Mouse (Mus musculus): ENCODE data around the gene Alg9. TPM values are rescaled to one million over a fixed set of nuclear protein-coding genes. Genes with fewer than 3 reads are reported as not detected.

Gene Alg9
- polyA plus RNA-seq, 1 experiment, result 23.5 TPM

DNA sequence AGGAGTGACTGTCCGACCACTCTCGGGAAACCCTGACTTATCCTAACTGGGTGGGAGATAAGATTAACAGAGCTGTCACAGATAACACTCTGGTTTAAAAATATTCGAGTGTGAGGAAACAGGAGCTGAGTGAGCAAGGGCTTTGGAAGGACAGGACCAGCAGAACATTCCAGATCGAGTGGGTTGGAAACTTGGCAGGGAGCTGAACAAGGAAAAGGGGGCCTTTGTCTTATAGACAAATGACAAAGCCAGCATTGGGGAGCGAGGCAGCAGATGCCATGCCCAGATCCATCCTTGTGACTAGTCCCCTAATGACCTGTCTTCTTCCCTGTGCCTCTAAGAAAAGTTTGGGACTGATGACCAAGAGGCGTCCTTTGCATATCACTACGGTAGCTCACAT, 20.9 kb upstream of the Alg9 start:
- DNase-seq (ENCODE audit: extremely low spot score in 1 of 2, low spot score in 1 of 2), result peak in 1 of 2 experiments; percentile 33

DNA sequence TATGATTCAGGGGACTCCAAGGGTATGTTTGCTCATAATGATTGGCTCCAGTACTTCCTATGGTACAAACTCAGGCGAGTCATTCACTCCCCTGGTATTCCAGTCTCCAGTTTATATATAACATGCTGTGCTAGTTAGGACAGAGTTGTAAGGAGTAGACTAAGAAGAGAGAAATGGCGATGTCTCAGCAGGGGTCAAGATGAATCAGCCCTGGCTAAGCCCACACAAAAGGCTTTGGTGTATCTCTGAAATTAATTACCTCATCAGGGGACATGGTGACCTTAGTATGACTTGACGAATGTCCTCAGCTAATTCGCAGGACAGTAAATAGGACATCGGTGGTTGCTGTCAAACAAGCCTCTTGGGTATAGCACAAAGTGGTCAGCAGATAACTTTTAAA, 18.1 kb upstream of the Alg9 start:
- no peak for DNase-seq (ENCODE audit: extremely low spot score in 1 of 2, low spot score in 1 of 2)

DNA sequence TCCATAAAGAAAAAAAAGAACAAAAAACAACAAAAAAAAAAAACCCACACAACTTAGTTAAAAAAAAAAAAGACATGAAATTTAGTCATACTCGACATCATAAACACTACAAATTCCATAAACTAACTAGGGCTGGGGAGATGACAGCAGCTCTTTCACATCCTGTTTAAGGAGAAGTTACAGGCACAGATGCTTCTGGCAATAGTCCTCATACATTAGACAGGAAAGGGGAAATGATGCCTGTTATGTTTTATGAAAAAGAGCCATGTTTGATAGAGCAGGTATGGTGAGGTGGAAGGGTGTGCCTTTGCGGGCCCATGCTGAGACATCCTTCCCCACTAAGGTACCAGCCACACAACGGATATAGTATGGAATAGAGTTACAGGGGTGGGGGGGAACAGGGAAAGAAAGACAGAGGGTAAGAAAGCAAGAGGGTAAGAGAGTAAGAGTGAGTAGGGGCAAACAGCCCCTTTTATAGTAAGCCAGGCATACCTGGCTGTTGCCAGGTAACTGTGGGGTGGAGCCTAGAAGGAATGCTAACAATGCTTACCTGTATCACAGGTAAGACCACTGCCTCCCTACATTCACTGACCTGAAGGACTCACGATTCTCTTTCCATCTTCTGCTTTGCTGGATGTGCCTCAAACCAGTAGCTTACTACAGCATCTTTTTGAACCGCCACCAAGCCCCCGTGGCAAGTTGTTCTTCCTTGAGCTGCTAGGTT, 13.1 kb upstream of the Alg9 start:
- DNase-seq (ENCODE audit: extremely low spot score in 1 of 2, low spot score in 1 of 2), result no peak

DNA sequence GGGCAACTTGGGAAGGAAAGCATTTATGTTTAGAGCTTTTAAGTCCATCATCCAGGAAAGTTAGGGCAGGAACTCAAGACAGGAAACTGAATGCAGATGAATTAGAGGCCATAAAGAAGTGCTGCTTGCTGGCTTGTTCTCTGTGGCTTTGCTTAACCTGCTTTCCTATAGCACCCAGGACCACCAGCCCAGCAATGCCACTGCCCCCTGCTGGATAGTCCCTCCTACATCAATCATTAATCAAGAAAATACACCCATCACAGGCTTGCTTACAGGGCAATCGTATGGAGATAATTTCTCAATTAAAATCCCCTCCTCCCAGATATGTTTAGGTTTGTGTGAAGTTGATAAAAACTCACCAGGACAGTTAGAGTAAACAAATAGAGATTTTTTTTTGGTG, 11.5 kb upstream of the Alg9 start:
- DNase-seq (ENCODE audit: extremely low spot score in 1 of 2, low spot score in 1 of 2), result no peak

DNA sequence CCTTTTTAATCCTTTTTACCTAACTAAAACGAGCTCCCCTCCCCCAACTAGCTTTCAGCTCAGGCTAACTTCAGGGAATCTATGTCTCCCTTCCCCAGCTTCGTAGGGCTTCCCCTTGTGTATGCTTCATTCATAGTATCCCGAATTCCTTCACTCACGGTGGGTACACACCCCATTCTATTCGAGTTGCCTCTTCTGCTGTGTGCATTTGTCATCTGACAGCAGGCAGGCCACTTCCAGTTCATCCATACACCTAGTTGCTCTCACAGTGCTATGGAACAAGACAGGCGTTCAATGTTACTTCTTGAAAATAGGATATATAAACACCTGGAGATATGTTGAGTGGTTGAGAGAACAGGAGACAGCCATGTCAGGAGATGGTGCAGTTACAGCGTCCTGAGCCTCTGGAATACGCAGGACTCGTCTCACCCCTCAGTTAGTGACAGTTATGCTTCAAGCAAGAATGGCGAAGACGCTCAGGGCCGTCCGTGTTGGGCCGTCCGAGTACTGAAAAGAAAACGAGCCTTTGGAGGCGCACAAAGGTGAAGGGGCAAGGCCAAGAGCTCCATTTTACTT, 7.2 kb upstream of the Alg9 start:
- DNase-seq (ENCODE audit: extremely low spot score in 1 of 2, low spot score in 1 of 2), result peak in 1 of 2 experiments; percentile 30

DNA sequence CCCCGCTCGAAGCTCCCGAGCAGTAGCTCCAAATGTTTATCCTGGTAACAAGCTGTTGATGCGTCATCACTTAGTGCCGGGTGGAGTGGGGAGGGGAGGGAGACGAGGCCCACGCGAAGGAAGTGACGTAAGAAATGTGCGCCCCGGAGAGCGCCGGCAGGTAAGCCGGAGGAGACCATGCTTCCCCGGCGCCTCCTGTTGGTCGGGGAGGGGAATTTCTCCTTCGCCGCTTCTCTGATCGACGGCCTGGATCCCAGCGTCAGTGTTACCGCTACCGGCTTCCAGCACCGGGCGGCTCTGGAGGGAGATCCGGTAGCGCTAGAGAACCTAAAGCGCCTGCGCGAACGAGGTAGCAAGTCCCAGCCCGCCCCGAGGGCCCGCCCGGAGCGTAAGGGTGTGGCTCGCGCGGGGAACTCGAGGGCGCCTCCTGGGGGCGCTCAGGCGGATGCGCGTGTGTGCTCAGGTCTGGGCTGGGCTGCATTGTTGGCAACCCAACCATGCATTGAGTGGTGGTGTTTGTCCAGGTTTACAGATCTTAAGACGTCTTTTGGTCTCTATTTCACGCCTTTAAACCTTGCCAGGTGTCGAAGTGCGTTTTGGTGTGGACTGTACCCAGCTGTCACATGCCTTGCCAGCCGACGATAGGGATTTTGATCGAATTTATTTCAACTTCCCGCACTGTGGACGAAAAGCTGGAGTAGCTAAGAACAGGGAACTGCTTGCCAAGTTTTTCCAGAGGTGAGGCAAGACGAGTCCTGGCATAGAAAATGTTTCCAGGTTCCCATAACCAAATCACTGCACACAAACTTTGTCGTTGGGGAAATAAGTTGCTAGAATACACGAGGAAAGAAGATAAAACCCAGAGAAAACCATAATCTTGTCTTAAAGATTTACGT, 6.5 kb upstream of the Alg9 start, which contains the start of gene Fdxacb1:
TSS of gene Fdxacb1 (plus strand) at position 130 of the 896 bp plus-strand sequence.
- peak; percentile 99 for DNase-seq (ENCODE audit: extremely low spot score in 1 of 2, low spot score in 1 of 2)

DNA sequence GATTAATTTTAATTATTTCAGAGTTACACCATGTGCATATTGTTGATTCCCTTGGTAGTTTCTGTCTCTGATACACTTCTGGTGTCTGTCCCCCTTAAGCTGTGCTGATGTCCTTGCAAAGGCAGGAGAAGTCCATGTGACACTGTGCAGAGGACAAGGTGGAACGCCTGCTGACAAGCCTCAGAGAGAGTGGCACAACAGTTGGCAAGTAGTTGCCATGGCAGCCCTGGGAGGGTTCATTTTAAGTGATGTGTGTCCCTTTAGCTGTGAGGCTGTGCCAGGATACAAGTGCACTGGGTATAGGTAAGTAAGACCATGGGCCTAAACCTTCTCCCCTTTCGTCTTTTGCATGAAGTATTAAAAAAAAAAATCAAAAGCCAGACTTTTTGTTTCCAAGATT, 4.8 kb upstream of the Alg9 start:
- DNase-seq (ENCODE audit: extremely low spot score in 1 of 2, low spot score in 1 of 2), result no peak

DNA sequence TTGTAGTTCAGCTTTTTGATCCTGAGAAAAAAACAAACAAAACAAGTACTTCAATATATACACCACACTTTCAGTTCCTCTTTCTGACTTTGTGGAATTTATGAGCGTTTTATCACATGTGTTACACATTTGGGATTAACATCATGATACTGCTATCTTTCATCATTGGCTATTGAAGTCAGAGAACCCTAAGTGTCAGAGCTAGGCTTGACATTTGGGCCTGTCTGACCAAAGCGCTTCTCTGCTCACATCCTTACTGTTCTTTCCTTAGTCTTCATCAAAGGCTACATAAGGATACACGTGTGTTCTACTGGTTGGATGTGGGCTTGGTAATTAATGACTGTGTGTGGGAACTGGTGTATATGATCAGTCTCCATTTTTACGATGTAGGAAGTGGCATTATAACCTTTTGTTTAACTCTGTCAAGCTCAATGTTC, 775 bp upstream of the Alg9 start:
- DNase-seq (ENCODE audit: extremely low spot score in 1 of 2, low spot score in 1 of 2), result no peak

DNA sequence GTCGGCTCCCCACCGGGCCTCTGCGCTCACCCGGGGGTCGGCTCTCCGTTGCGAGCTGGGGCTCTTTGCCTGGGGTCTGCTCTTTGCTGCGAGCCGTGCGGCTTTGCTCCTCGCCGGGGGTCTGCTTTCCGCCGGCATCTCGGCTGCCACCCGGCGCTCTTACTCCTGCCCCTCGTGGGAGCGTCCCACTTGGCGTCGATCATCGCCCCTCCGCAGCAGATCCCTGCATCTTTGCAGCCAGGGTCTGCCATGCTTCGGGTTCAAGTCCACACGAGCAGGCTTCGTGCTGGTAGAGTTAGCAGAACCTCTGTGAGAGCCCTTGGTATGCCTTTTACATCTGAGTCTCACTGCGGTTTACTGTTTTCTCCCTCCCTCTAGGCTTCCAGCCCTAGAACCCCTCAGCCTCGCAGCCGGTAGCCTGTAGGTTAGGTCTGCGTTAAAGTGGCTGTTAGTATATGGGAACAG, 875 bp downstream of the Alg9 start:
- DNase-seq (ENCODE audit: extremely low spot score in 1 of 2, low spot score in 1 of 2), result no peak

DNA sequence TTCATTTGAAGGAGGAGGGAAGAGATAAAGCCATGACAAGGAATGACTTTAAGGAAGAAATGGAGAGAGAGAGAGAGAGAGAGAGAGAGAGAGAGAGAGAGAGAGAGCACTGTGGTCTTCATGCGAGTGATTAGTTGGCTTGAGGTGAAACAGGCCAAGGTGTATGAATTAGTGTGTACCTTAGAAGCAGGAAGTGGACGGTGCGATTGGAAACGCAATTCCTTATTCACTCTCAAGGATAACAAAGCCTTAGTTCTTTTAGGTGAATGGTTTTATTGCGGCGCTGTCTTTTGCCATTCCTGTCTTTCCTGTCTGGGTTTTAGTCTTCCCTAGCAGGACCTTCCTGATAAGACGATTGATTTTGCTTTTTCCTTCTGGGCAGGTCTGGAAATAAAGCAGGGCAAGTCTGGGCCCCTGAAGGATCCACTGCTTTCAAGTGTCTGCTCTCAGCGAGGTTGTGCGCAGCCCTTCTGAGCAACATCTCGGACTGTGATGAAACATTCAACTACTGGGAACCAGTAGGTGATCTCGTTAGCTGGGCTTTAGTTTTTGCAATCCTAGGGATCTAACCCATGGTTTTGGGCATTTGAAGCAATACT, 1.4 kb downstream of the Alg9 start:
- no peak for DNase-seq (ENCODE audit: extremely low spot score in 1 of 2, low spot score in 1 of 2)

DNA sequence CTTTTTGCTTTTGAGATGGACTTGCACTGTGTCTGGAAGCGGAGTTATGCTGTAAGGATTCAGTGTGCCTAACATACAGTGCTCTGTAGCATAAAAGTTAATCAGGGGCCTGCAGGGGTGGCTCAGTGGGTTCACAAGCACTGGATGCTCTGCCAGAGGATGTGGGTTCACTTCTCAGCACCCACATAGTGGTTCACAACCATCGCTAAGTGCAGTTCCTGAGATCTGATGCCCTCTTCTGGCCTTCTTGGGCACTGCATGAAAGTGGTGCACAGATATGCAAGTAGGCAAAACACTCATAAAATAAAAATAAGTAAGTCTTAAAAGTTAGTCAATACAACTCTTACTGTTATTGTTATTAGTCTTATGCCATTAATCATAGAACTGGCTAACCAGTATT, 7.3 kb downstream of the Alg9 start:
- DNase-seq (ENCODE audit: extremely low spot score in 1 of 2, low spot score in 1 of 2), result peak in 1 of 2 experiments; percentile 53

DNA sequence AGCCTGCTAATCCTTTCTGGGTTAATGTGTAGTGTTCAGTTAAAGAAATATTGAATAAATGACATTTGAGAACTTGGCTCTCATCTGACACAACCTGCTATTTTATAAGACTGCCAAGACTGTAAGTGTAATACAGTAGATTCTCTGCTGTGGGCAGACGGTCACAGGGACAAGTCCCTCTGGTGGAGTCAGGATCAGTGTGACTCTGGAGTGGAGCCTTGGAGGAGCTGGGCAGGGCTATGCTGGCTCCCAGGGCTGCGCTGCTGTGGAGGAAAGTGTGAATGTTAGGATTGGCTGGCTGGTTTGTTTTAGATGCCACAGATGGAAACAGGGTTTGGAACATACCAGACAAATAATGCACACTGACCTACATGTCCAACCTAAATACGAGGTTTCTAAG, 20.4 kb downstream of the Alg9 start:
- no peak for DNase-seq (ENCODE audit: extremely low spot score in 1 of 2, low spot score in 1 of 2)

DNA sequence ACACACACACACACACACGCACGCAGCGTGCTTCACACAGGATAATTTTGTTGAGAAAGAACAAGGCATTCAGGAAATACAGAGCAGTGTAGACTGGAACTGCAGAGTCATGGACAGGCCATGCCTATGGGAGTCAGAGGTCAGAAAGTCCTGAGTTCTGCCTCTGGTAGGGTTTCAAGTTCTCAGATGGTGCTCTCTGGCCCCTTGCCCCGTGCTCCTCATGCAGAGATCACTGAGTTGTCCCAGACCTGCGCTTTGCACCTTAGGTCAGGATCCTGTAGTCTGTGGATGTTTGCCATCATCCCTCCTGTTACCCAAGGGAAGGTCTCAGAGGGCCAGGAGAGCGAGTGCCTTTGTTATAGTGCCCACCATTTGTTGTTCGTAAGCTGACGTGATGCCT, 22.0 kb downstream of the Alg9 start:
- DNase-seq (ENCODE audit: extremely low spot score in 1 of 2, low spot score in 1 of 2), result no peak

DNA sequence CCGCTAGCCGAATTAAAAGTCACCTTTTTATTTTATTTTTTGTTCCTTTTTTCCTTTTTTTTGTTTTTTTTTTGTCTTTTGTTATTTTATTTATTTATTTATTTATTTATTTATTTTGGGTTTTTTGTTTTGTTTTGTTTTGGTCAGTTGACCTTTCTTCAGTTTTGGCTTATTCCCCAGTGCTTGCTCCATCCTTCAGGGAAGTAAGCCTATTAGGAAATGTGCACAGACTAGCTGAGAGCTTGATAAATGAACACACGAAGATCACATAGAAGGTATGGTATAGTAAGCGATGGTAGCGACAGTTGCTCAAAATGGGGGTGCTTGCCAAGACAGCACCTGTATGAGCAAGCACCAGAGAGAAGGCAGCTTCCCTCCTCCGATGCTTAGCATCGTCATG, 22.8 kb downstream of the Alg9 start:
- no peak for DNase-seq (ENCODE audit: extremely low spot score in 1 of 2, low spot score in 1 of 2)

DNA sequence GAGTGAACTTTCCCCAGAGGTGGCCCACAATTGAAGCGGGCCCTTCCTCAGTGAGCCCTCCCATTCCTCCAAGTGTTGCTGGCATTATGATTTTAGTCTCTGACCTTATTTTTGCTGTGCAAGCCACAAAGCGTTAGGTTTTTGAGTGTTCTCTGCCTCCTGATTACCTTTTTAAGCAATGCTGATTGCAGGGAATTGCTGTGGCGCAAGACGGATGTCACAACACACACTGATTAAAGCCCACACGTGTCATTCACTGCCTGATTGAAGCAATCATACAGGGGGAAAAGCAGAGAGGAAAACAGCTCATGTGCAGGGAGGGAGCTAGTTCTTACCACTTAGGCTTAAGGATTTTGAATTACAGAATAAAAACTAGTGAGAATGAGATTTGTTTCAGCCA, 23.5 kb downstream of the Alg9 start:
- DNase-seq (ENCODE audit: extremely low spot score in 1 of 2, low spot score in 1 of 2), result peak in 1 of 2 experiments; percentile 11

DNA sequence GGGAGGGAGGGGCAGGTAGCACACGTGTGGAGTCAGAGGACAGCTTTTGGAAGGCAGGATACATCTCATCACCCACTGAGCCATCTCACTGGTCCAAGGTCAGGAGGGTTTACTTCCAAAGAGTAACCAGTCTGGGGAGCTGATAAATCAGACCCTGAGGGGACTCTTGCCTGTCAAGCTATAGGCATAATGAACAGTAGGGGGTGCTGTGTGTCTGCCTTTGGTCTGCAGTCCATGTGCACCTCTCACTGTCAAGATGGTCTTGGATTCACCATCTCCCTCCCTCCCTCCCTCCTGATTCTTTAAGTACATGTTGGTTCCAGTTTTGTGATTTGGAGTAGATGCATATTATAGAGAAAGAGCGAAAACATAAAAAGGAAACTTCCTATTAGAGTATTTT, 26.2 kb downstream of the Alg9 start:
- peak in 1 of 2 experiments; percentile 66 for DNase-seq (ENCODE audit: extremely low spot score in 1 of 2, low spot score in 1 of 2)

DNA sequence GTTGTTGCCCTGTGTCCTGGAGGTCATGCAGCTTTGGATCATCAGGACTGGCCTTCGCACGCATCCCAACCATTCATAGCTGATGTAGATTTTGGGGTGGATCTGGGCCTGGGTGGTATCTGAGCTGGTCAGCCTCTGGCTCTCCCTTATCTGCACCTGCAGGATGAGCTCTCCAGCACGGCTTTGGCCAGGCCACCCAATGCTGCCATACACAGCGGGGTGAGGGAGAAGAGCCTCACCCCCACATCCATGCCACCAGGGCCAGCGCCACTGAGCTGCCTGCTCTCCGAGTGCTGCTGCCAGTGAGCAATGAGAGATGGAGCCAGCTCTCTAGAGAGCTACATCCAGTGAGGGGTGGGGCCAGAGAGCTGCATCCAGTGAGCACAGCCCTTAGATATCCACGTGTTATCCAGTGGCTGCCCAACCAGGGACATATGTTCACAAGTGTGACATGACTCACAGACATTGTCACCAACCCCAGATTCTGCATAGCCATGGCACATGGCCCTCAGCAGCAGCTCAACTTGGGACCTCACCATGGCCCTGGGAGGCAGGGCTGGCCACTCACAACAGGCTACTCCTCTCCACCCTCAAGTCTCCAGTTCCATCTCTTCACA, 28.3 kb downstream of the Alg9 start:
- no peak for DNase-seq (ENCODE audit: extremely low spot score in 1 of 2, low spot score in 1 of 2)

DNA sequence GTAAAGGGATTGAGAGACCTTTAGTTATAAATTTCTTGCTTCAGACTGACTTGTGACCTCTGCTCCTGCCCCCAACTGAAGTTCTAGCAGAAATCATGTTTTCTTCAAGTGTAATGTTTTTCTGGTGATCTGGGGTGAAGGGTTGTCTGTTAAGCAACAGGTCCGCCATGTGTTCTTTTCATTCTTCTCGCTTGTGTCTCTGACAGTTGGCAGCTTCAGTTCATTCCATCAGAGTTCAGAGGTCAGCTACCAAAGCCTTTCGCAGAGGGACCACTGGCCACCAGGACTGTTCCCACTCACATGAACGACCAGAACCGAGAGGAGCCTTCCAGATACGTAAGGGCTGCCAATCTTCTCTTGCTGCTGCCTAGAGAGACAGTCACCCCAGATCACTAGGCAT, 33.7 kb downstream of the Alg9 start:
- DNase-seq (ENCODE audit: extremely low spot score in 1 of 2, low spot score in 1 of 2), result no peak

DNA sequence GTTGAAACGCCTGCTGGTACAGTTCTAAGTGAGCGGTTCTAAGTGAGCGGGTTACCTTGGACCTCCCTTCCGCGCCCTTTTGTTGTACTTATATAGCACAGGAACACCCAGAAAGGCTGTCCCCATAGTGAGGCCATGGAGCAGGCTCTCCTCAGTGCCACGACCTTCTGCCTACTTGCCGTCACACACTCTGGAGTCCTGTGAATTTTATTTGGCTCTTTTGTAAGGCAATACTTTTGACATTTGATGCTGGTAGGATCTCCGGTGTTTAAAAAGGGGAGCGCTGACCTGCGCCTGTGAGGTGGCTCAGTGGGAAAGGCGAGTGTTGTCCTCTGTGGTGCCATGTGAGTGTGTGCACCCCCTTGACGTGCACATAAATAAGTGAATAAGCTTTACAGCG, 34.3 kb downstream of the Alg9 start:
- no peak for DNase-seq (ENCODE audit: extremely low spot score in 1 of 2, low spot score in 1 of 2)

DNA sequence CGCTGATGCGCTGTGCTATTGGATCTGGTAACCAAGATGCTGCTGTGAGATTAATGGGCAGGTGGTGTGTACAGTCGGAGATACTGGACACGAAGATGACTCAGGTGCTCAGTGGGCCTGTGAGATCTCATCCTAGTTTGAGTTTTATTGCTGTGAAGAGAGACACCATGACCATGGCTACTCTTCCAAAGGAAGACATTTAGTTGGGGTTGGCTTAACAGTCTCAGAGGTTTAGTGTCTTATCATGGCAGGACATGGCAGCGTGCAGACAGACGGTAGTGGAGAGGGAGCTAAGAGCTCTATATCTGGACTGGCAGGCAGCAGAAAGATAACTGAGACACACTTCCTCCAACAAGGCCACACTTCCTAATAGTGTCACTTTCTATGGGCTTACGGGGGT, 36.4 kb downstream of the Alg9 start:
- no peak for DNase-seq (ENCODE audit: extremely low spot score in 1 of 2, low spot score in 1 of 2)

DNA sequence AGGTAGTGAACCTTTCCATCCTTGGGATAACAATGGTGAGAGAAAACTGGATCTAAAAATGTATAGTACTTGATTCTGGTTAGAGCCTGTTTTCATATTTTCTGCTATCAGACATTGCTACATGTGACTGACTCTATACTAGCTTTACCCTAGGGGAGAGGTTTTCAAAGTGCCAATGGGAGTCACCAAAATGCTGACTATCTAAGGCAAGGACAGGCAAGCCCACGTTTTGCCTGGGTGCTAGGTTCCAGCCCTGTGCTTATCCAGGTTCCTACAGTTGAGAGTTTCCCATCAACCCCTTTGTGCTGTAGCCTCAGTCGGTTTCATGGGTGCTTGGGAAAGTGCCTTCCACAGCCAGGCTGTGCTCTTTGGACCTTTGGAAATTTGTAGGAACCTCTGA, 36.9 kb downstream of the Alg9 start:
- DNase-seq (ENCODE audit: extremely low spot score in 1 of 2, low spot score in 1 of 2), result no peak
